Mouse (Mus musculus): ENCODE measurements around the gene Tom1l2. TPM values are rescaled to one million over a fixed set of nuclear protein-coding genes. Genes with fewer than 3 reads are reported as not detected.

The Tom1l2 gene
- polyA plus RNA-seq, 1 experiment from 2014 or later, result 18.0 TPM

GRCm38 (mm10) chr11:60335771-60336170 lies 16.9 kb downstream of the Tom1l2 start:
- DNase-seq (ENCODE audit: extremely low spot score, low spot score), result no peak
- WGBS, result 74% methylated on average over 2 of the region's 2 CpGs
- H3K4me3 ChIP-seq, result no peak overlapping the region

GRCm38 (mm10) chr11:60334124-60334523 lies 18.6 kb downstream of the Tom1l2 start:
- no peak for DNase-seq (ENCODE audit: extremely low spot score, low spot score)
- Histone ChIP-seq H3K4me3 (no peak overlapping the region), H3K27me3 (ENCODE audit: poor library complexity, severe bottlenecking) (no peaks in the 10 kb centered on the region), H3K9me3 (no peaks in the 10 kb centered on the region), H3K4me1 (no peaks in the 10 kb centered on the region), H3K27ac (no peak overlapping the region), H3K36me3 (replicated peaks) (no peaks in the 10 kb centered on the region)
- 77% methylated on average over 3 of the region's 3 CpGs for WGBS

More at GRCm38 (mm10) chr11:60335771-60336170, 16.9 kb downstream of the Tom1l2 start:
- Histone ChIP-seq H3K27ac (no peak overlapping the region), H3K36me3 (replicated peaks) (no peaks in the 10 kb centered on the region), H3K4me1 (no peaks in the 10 kb centered on the region), H3K9me3 (no peaks in the 10 kb centered on the region), H3K27me3 (ENCODE audit: poor library complexity, severe bottlenecking) (no peaks in the 10 kb centered on the region)

- no peak for DNase-seq (ENCODE audit: extremely low spot score, low spot score)
- Histone ChIP-seq H3K36me3 (replicated peaks) (no peaks in the 10 kb centered on the region), H3K9me3 (no peaks in the 10 kb centered on the region), H3K27me3 (ENCODE audit: poor library complexity, severe bottlenecking) (no peaks in the 10 kb centered on the region), H3K4me1 (no peaks in the 10 kb centered on the region), H3K4me3 (no peak overlapping the region), H3K27ac (no peak overlapping the region)
- 89% methylated on average over 5 of the region's 5 CpGs for WGBS
Observed at GRCm38 (mm10) chr11:60333461-60333860, 19.2 kb downstream of the Tom1l2 start.

- H3K27ac ChIP-seq, result no peak overlapping the region
- DNase-seq (ENCODE audit: extremely low spot score, low spot score), result no peak
- no peaks in the 10 kb centered on the region for H3K4me1 ChIP-seq
- no peaks in the 10 kb centered on the region for H3K27me3 ChIP-seq (ENCODE audit: poor library complexity, severe bottlenecking)
- H3K9me3 ChIP-seq, result no peaks in the 10 kb centered on the region
- WGBS, result 90% methylated on average over 4 of the region's 4 CpGs
- H3K36me3 ChIP-seq (replicated peaks), result no peaks in the 10 kb centered on the region
- no peak overlapping the region for H3K4me3 ChIP-seq
Observed at GRCm38 (mm10) chr11:60330551-60330950, 22.2 kb downstream of the Tom1l2 start.

- no peak for DNase-seq (ENCODE audit: extremely low spot score, low spot score)
- Histone ChIP-seq H3K9me3 (no peaks in the 10 kb centered on the region), H3K27ac (no peak overlapping the region), H3K4me3 (no peak overlapping the region), H3K27me3 (ENCODE audit: poor library complexity, severe bottlenecking) (no peaks in the 10 kb centered on the region), H3K36me3 (replicated peaks) (no peaks in the 10 kb centered on the region), H3K4me1 (peaks cover 7% of the 10 kb centered on the region)
Observed at GRCm38 (mm10) chr11:60323731-60324130, 29.0 kb downstream of the Tom1l2 start.

GRCm38 (mm10) chr11:60321438-60321837 lies 31.3 kb downstream of the Tom1l2 start:
- Histone ChIP-seq H3K4me3 (no peak overlapping the region), H3K27ac (no peak overlapping the region), H3K9me3 (no peaks in the 10 kb centered on the region), H3K27me3 (ENCODE audit: poor library complexity, severe bottlenecking) (no peaks in the 10 kb centered on the region), H3K36me3 (replicated peaks) (no peaks in the 10 kb centered on the region), H3K4me1 (peaks cover 16% of the 10 kb centered on the region)
- WGBS, result 93% methylated on average over 2 of the region's 2 CpGs
- DNase-seq (ENCODE audit: extremely low spot score, low spot score), result no peak

GRCm38 (mm10) chr11:60320426-60321037 lies 32.2 kb downstream of the Tom1l2 start:
- Histone ChIP-seq H3K36me3 (replicated peaks) (no peaks in the 10 kb centered on the region), H3K27me3 (ENCODE audit: poor library complexity, severe bottlenecking) (no peaks in the 10 kb centered on the region), H3K9me3 (no peaks in the 10 kb centered on the region), H3K4me3 (no peak overlapping the region), H3K4me1 (peaks cover 21% of the 10 kb centered on the region), H3K27ac (no peak overlapping the region)
- DNase-seq (ENCODE audit: extremely low spot score, low spot score), result no peak
- WGBS, result 86% methylated on average over 8 of the region's 8 CpGs

- Histone ChIP-seq H3K27ac (no peak overlapping the region), H3K4me3 (no peak overlapping the region), H3K36me3 (replicated peaks) (no peaks in the 10 kb centered on the region), H3K4me1 (peaks cover 21% of the 10 kb centered on the region), H3K27me3 (ENCODE audit: poor library complexity, severe bottlenecking) (no peaks in the 10 kb centered on the region), H3K9me3 (no peaks in the 10 kb centered on the region)
- no peak for DNase-seq (ENCODE audit: extremely low spot score, low spot score)
- WGBS, result 87% methylated on average over 10 of the region's 10 CpGs
Observed at GRCm38 (mm10) chr11:60319257-60320066, 33.2 kb downstream of the Tom1l2 start.

- Histone ChIP-seq H3K9me3 (no peaks in the 10 kb centered on the region), H3K4me3 (no peak overlapping the region), H3K27me3 (ENCODE audit: poor library complexity, severe bottlenecking) (no peaks in the 10 kb centered on the region), H3K4me1 (peaks cover 21% of the 10 kb centered on the region), H3K36me3 (replicated peaks) (no peaks in the 10 kb centered on the region), H3K27ac (no peak overlapping the region)
- no peak for DNase-seq (ENCODE audit: extremely low spot score, low spot score)
- WGBS, result 61% methylated on average over 5 of the region's 5 CpGs
Observed at GRCm38 (mm10) chr11:60318716-60319115, 34.0 kb downstream of the Tom1l2 start.

GRCm38 (mm10) chr11:60317376-60318102 lies 35.2 kb downstream of the Tom1l2 start:
- Histone ChIP-seq H3K36me3 (replicated peaks) (no peaks in the 10 kb centered on the region), H3K9me3 (no peaks in the 10 kb centered on the region), H3K27ac (0 out of 2 replicates have a peak overlapping the region, but pooled peaks have one; percentile 3), H3K4me3 (no peak overlapping the region), H3K4me1 (peaks cover 23% of the 10 kb centered on the region), H3K27me3 (ENCODE audit: poor library complexity, severe bottlenecking) (no peaks in the 10 kb centered on the region)
- no peak for DNase-seq (ENCODE audit: extremely low spot score, low spot score)
- 84% methylated on average over 7 of the region's 7 CpGs for WGBS

GRCm38 (mm10) chr11:60316883-60317282 lies 35.8 kb downstream of the Tom1l2 start:
- 89% methylated on average over 8 of the region's 8 CpGs for WGBS
- Histone ChIP-seq H3K36me3 (replicated peaks) (no peaks in the 10 kb centered on the region), H3K4me1 (peaks cover 30% of the 10 kb centered on the region)

GRCm38 (mm10) chr11:60316250-60316649 lies 36.5 kb downstream of the Tom1l2 start:
- Histone ChIP-seq H3K36me3 (replicated peaks) (no peaks in the 10 kb centered on the region), H3K9me3 (no peaks in the 10 kb centered on the region), H3K4me1 (peaks cover 36% of the 10 kb centered on the region), H3K27ac (no peak overlapping the region), H3K27me3 (ENCODE audit: poor library complexity, severe bottlenecking) (no peaks in the 10 kb centered on the region), H3K4me3 (no peak overlapping the region)
- DNase-seq (ENCODE audit: extremely low spot score, low spot score), result no peak
- 80% methylated on average over 7 of the region's 7 CpGs for WGBS

More at GRCm38 (mm10) chr11:60316883-60317282, 35.8 kb downstream of the Tom1l2 start:
- H3K4me3 ChIP-seq, result no peak overlapping the region
- H3K9me3 ChIP-seq, result no peaks in the 10 kb centered on the region
- no peak for DNase-seq (ENCODE audit: extremely low spot score, low spot score)
- H3K27ac ChIP-seq, result no peak overlapping the region
- H3K27me3 ChIP-seq (ENCODE audit: poor library complexity, severe bottlenecking), result no peaks in the 10 kb centered on the region

Data from forebrain, embryonic 10.5 days (tissue).